Mouse (Mus musculus) cerebellum, adult 8-10 months (tissue): ENCODE results near the gene Mlana.

Source experiments
- DNase-seq: peaks from one replicate; pipeline ENCODE4 v3.0.0; 2022

Gene Mlana

GRCm38 (mm10) chr19:29676479-29677193 lies 21.0 kb upstream of the Mlana start:
- no peak for DNase-seq

- DNase-seq, result no peak
These were observed 19.3 kb upstream of the Mlana start for GRCm38 (mm10) chr19:29678181-29678778.

GRCm38 (mm10) chr19:29680182-29681152 lies 17.2 kb upstream of the Mlana start:
- no peak for DNase-seq

- DNase-seq, result peak; percentile 86
These were observed 13.6 kb upstream of the Mlana start for GRCm38 (mm10) chr19:29683844-29684540.

- no peak for DNase-seq
These were observed 2.6 kb upstream of the Mlana start for GRCm38 (mm10) chr19:29695071-29695470.

- no peak for DNase-seq
These were observed 1.3 kb upstream of the Mlana start for GRCm38 (mm10) chr19:29696309-29696708.

GRCm38 (mm10) chr19:29696840-29697239 lies 784 bp upstream of the Mlana start:
- DNase-seq, result no peak

- no peak for DNase-seq
These were observed 4.1 kb downstream of the Mlana start for GRCm38 (mm10) chr19:29701707-29702106.

- DNase-seq, result no peak
These were observed 6.8 kb downstream of the Mlana start for GRCm38 (mm10) chr19:29704436-29704835.

- no peak for DNase-seq
These were observed 9.8 kb downstream of the Mlana start for GRCm38 (mm10) chr19:29707314-29707898.

GRCm38 (mm10) chr19:29708003-29708402 lies 10.4 kb downstream of the Mlana start:
- no peak for DNase-seq

- no peak for DNase-seq
These were observed 10.8 kb downstream of the Mlana start for GRCm38 (mm10) chr19:29708461-29708860.

- DNase-seq, result no peak
These were observed 11.8 kb downstream of the Mlana start for GRCm38 (mm10) chr19:29709461-29709860.

- no peak for DNase-seq
These were observed 15.8 kb downstream of the Mlana start for GRCm38 (mm10) chr19:29713451-29713850.

GRCm38 (mm10) chr19:29717854-29718253 lies 20.2 kb downstream of the Mlana start:
- DNase-seq, result no peak

- no peak for DNase-seq
These were observed 20.9 kb downstream of the Mlana start for GRCm38 (mm10) chr19:29718476-29718875.

- no peak for DNase-seq
These were observed 37.8 kb downstream of the Mlana start for GRCm38 (mm10) chr19:29735421-29735820.

GRCm38 (mm10) chr19:29739608-29740007 lies 42.0 kb downstream of the Mlana start:
- no peak for DNase-seq

- no peak for DNase-seq
These were observed 43.0 kb downstream of the Mlana start for GRCm38 (mm10) chr19:29740661-29741060.

GRCm38 (mm10) chr19:29743531-29743930 lies 45.9 kb downstream of the Mlana start:
- DNase-seq, result no peak

GRCm38 (mm10) chr19:29750994-29751393 lies 53.4 kb downstream of the Mlana start:
- DNase-seq, result no peak

- no peak for DNase-seq
These were observed 56.3 kb downstream of the Mlana start for GRCm38 (mm10) chr19:29753939-29754338.
